ENCODE assay signal across 16 mouse cellular contexts in the genomic region with DNA sequence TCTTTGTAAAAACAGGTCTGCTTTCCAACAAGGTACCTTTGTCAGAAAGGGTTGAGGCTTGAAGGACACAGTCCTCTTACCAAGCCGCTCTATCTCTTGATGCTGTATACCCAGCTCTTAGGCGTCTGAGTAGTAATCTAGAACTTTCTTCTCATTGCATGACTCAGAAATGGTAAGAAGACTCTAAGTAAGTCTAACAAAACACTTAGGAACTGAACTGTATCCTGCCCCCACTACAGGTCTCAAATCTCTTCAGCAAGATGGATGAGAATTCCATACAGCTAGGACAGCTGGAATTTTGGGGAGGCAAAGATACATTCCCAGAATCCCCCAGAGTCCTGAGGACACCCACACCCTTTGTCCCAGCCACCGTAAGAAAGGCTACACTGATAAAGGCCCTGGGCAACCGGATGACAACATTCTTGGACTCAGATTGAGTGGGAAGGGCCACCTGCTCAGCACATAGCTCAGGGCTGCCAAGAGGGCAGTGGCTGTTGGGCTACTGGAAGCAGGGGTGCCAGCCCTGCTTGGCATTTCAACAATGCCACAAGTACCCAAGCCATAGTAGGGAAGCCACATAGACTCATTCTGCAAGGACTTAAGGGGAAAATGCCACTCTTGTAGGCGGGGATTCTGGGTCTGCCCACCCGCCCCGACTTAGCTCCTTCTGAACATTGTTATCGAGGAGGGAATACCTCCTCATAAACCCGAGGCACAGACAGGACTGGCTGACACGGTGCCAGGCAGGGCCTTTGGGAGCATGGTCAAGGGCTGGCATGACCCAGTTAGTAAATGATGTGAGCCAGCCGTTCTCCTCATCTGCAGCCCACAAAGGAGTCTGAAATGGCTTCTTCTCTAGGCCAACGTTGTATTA. TPM values are rescaled to one million over a fixed set of nuclear protein-coding genes. Genes with fewer than 3 reads are reported as not detected.
A peak's percentile ranks its signal among the peaks of the same experiment; 100 is the strongest.
DNase-seq lines count a peak whose midpoint lies in the region; ATAC-seq and TF ChIP-seq lines count a peak whose summit lies in the region.
"Had no signal": no experiment of that assay in that cellular context is flagged by ENCODE, and none has a peak within 500 bp of the region (broad histone marks: within the 10 kb centered on the region; RNA-seq: fewer than 3 reads in every experiment).

No protein-coding gene starts in this region.

- peak; percentile 54 for DNase-seq in adrenal gland, postnatal 14 days
- DNase-seq in adrenal gland, postnatal 4 days (ENCODE audit: low spot score in 2 of 2) = no peak
- DNase-seq in heart, adult 9 months (ENCODE audit: low spot score in 2 of 2) = peak; percentile 38 to 39
- no peak for DNase-seq in heart, postnatal 25 days (ENCODE audit: low spot score)
- peak; percentile 32 for DNase-seq in brain, adult 2 months (ENCODE audit: low read depth, low spot score)
- DNase-seq in lung, postnatal 25 days (ENCODE audit: low spot score) = peak; percentile 76
- DNase-seq in ovary, postnatal 14 days (ENCODE audit: low spot score) = no peak
- DNase-seq: kidney, postnatal 10 days; layer of hippocampus, postnatal 36 days; midbrain, embryonic 14.5 days had no signal

- no peaks in the 10 kb centered on the region for H3K27me3 ChIP-seq in intestine, postnatal 0 days (replicated peaks; ENCODE audit: control insufficient read depth, insufficient read depth, low read length)

- no peaks in the 10 kb centered on the region for H3K9me3 ChIP-seq in intestine, postnatal 0 days (ENCODE audit: control insufficient read depth)
- H3K9me3 ChIP-seq: liver, embryonic 15.5 days had no signal

- no peak for ATAC-seq in intestine, postnatal 0 days
- ATAC-seq: hindbrain, embryonic 16.5 days had no signal

- no peak for TF ChIP-seq CTCF in intestine, postnatal 0 days (IDR thresholded peaks at IDR 0.05; ENCODE audit: low read depth)

- H3K27ac ChIP-seq in intestine, postnatal 0 days (ENCODE audit: low read depth, low read length) = no peak overlapping the region
- H3K27ac ChIP-seq: liver, embryonic 15.5 days had no signal

- no peak overlapping the region for H3K4me2 ChIP-seq in intestine, postnatal 0 days (replicated peaks; ENCODE audit: low read depth)
- H3K4me2 ChIP-seq: liver, embryonic 15.5 days had no signal

- H3K36me3 ChIP-seq in intestine, postnatal 0 days (ENCODE audit: control insufficient read depth, insufficient read depth) = no peaks in the 10 kb centered on the region
- H3K36me3 ChIP-seq: liver, embryonic 15.5 days had no signal

- intact Hi-C loops in heart, postnatal 25 days (cut with DNase I) = no loop called here

- 74% methylated on average over 12 of the region's 12 CpGs for WGBS in intestine, postnatal 0 days

- H3K9ac ChIP-seq in intestine, postnatal 0 days (ENCODE audit: low read depth, low read length) = no peak overlapping the region
- H3K9ac ChIP-seq: liver, embryonic 15.5 days had no signal

- H3K4me3 ChIP-seq in intestine, postnatal 0 days (ENCODE audit: low read depth, low read length) = no peak overlapping the region
- H3K4me3 ChIP-seq: liver, embryonic 15.5 days had no signal

- H3K4me1 ChIP-seq in intestine, postnatal 0 days (replicated peaks; ENCODE audit: control insufficient read depth, insufficient read depth, low read length) = no peaks in the 10 kb centered on the region

RNA-seq across cellular contexts. Expression of gene Mprip, which starts 25.0 kb away (rescaled TPM):
- 226 TPM in 2 replicates for total RNA-seq in adrenal gland, postnatal 14 days (2021)
- 100 to 1,000 TPM; 235 to 240 TPM for total RNA-seq in adrenal gland, postnatal 4 days (2021)
- 100 to 1,000 TPM; 149 to 151 TPM for total RNA-seq in heart, postnatal 25 days (2021)
- polyA plus RNA-seq in intestine, postnatal 0 days (2015; fragmentation: Nextera tagmentation; extraction: Ambion mirVana) = 27.8 and 32.6 TPM in 2 replicates

RNA-seq across cellular contexts. Expression of gene Olfr223, which starts 43.0 kb away (rescaled TPM):
- not detected in 2 replicates for total RNA-seq in adrenal gland, postnatal 14 days (2021)
- not detected for total RNA-seq in adrenal gland, postnatal 4 days (2021)
- total RNA-seq in heart, postnatal 25 days (2021) = not detected
- polyA plus RNA-seq in intestine, postnatal 0 days (2015; fragmentation: Nextera tagmentation; extraction: Ambion mirVana) = not detected in 2 replicates
- total RNA-seq: granulocyte monocyte progenitor cell, adult 5-6 weeks; layer of hippocampus, postnatal 36 days had no signal
- polyA plus RNA-seq: hindbrain, embryonic 16.5 days; liver, embryonic 15.5 days; midbrain, embryonic 14.5 days; neural tube, embryonic 14.5 days; testis, adult 2 months had no signal

Comparison
In these comparisons a context has a peak if more than half of its experiments do, and no peak if none do; other contexts are left out.
1. DNase-seq: peak in adrenal gland, postnatal 14 days (single experiment), heart, adult 9 months (2 of 2), brain, adult 2 months (single experiment) and lung, postnatal 25 days (single experiment); none in adrenal gland, postnatal 4 days (0 of 2), heart, postnatal 25 days (single experiment) and ovary, postnatal 14 days (single experiment).